ENCODE assay signal across 9 mouse cellular contexts in the genomic region with DNA sequence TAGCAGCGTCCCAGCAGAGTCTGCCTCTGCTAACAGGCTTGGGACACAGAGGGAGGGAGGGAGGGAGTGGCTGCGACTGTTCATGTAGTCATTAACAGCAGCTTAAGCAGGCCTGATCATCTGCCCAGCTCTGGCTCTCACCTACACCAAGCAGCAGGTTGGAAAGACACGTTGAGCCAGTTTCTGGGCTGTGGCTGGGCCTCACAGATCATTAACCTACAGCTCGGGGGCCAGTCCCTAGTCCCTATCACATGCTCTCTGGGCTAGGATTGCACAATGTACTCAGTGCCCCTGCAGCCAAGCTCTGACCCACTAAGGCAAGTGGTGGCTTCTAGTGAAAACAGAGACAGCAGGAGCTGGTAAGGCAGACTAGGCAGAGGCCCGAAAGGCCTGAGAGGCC. TPM values are rescaled to one million over a fixed set of nuclear protein-coding genes. Genes with fewer than 3 reads are reported as not detected.
DNase-seq lines count a peak whose midpoint lies in the region; ATAC-seq lines count a peak whose summit lies in the region.
"Had no signal": no experiment of that assay in that cellular context is flagged by ENCODE, and none has a peak within 500 bp of the region (broad histone marks: within the 10 kb centered on the region; RNA-seq: fewer than 3 reads in every experiment).

No protein-coding gene starts in this region.

- peak; percentile 72 for DNase-seq in gastrocnemius, adult 18-20 months (ENCODE audit: low spot score)
- DNase-seq in gastrocnemius, postnatal 10 days: no peak
- no peak for DNase-seq in frontal cortex, postnatal 25 days (ENCODE audit: low spot score in 2 of 2)
- no peak for DNase-seq in spleen, postnatal 36 days (ENCODE audit: low spot score in 2 of 2)
- DNase-seq: right cerebral cortex, postnatal 14 days had no signal

- H3K9me3 ChIP-seq in kidney, embryonic 15.5 days (replicated peaks): no peaks in the 10 kb centered on the region
- H3K9me3 ChIP-seq in lung, embryonic 15.5 days: no peaks in the 10 kb centered on the region
- H3K9me3 ChIP-seq in hindbrain, embryonic 16.5 days (ENCODE audit: control insufficient read depth, low read length): no peaks in the 10 kb centered on the region

- H3K36me3 ChIP-seq in kidney, embryonic 15.5 days: no peaks in the 10 kb centered on the region
- H3K36me3 ChIP-seq in lung, embryonic 15.5 days: no peaks in the 10 kb centered on the region
- no peaks in the 10 kb centered on the region for H3K36me3 ChIP-seq in hindbrain, embryonic 16.5 days (ENCODE audit: control insufficient read depth, insufficient read depth, low read length)

- no peak overlapping the region for H3K4me3 ChIP-seq in kidney, embryonic 15.5 days (replicated peaks)
- no peak overlapping the region for H3K4me3 ChIP-seq in lung, embryonic 15.5 days
- no peak overlapping the region for H3K4me3 ChIP-seq in hindbrain, embryonic 16.5 days (ENCODE audit: low read length)

- no peak overlapping the region for H3K4me2 ChIP-seq in kidney, embryonic 15.5 days
- no peak overlapping the region for H3K4me2 ChIP-seq in lung, embryonic 15.5 days
- H3K4me2 ChIP-seq in hindbrain, embryonic 16.5 days (ENCODE audit: low read length): no peak overlapping the region

- ATAC-seq in common myeloid progenitor, adult 5-6 weeks (replicated peaks; ENCODE audit: low read depth, poor library complexity, severe bottlenecking): peak; percentile 44; the same call in 1 of the 2 replicates
- peak; percentile 93 for ATAC-seq in kidney, embryonic 15.5 days (replicated peaks; ENCODE audit: low FRiP score)
- ATAC-seq in lung, embryonic 15.5 days (ENCODE audit: borderline replicate concordance, extremely low read depth, low FRiP score, low TSS enrichment): peak; percentile 60
- no peak for ATAC-seq in hindbrain, embryonic 16.5 days

- peaks cover 43% of the 10 kb centered on the region for H3K4me1 ChIP-seq in kidney, embryonic 15.5 days
- H3K4me1 ChIP-seq in lung, embryonic 15.5 days: peaks cover 12% of the 10 kb centered on the region; the same call in 1 of the 2 replicates
- H3K4me1 ChIP-seq in hindbrain, embryonic 16.5 days (ENCODE audit: control insufficient read depth, insufficient read depth, low read depth, low read length): no peaks in the 10 kb centered on the region

- peak overlapping the region; percentile 82 for H3K27ac ChIP-seq in kidney, embryonic 15.5 days
- 0 out of 2 replicates have a peak overlapping the region, but pooled peaks have one; percentile 37 for H3K27ac ChIP-seq in lung, embryonic 15.5 days
- no peak overlapping the region for H3K27ac ChIP-seq in hindbrain, embryonic 16.5 days (ENCODE audit: low read depth, low read length)

- 13% methylated on average over 5 of the region's 5 CpGs for WGBS in kidney, embryonic 15.5 days
- 42% methylated on average over 5 of the region's 5 CpGs for WGBS in lung, embryonic 15.5 days
- WGBS in hindbrain, embryonic 16.5 days: 64% methylated on average over 5 of the region's 5 CpGs

- no peaks in the 10 kb centered on the region for H3K27me3 ChIP-seq in kidney, embryonic 15.5 days
- no peaks in the 10 kb centered on the region for H3K27me3 ChIP-seq in lung, embryonic 15.5 days
- H3K27me3 ChIP-seq in hindbrain, embryonic 16.5 days (replicated peaks; ENCODE audit: control insufficient read depth, insufficient read depth, low read length): no peaks in the 10 kb centered on the region

- H3K9ac ChIP-seq in kidney, embryonic 15.5 days: 0 out of 2 replicates have a peak overlapping the region, but pooled peaks have one; percentile 3
- no peak overlapping the region for H3K9ac ChIP-seq in lung, embryonic 15.5 days
- no peak overlapping the region for H3K9ac ChIP-seq in hindbrain, embryonic 16.5 days (ENCODE audit: low read depth, low read length)

RNA-seq across cellular contexts. Expression of gene Dgat2, which starts 14.6 kb away (rescaled TPM):
- 10 to 100 TPM; 41.9 to 56.0 TPM for total RNA-seq in gastrocnemius, adult 18-20 months (2021)
- 10 to 100 TPM; 11.4 to 15.6 TPM for total RNA-seq in gastrocnemius, postnatal 10 days (2021)
- 0.46 and 0.97 TPM in 2 replicates for total RNA-seq in common myeloid progenitor, adult 5-6 weeks (2017)
- 29.0 and 31.2 TPM in 2 replicates for polyA plus RNA-seq in kidney, embryonic 15.5 days (2015; fragmentation: Nextera tagmentation; extraction: Ambion mirVana)
- polyA plus RNA-seq in lung, embryonic 15.5 days (2015; fragmentation: Nextera tagmentation; extraction: Ambion mirVana): 32.7 and 34.7 TPM in 2 replicates
- 23.7 and 24.9 TPM in 2 replicates for polyA plus RNA-seq in hindbrain, embryonic 16.5 days (2015; fragmentation: Nextera tagmentation; extraction: Ambion mirVana)

RNA-seq across cellular contexts. Expression of gene Uvrag, which starts 27.0 kb away (rescaled TPM):
- total RNA-seq in gastrocnemius, adult 18-20 months (2021): 1 to 10 TPM; 7.0 to 10.0 TPM
- 10 to 100 TPM; 18.4 to 25.0 TPM for total RNA-seq in gastrocnemius, postnatal 10 days (2021)
- 31.4 and 37.1 TPM in 2 replicates for total RNA-seq in common myeloid progenitor, adult 5-6 weeks (2017)
- 19.1 and 22.6 TPM in 2 replicates for polyA plus RNA-seq in kidney, embryonic 15.5 days (2015; fragmentation: Nextera tagmentation; extraction: Ambion mirVana)
- polyA plus RNA-seq in lung, embryonic 15.5 days (2015; fragmentation: Nextera tagmentation; extraction: Ambion mirVana): 21.8 and 23.7 TPM in 2 replicates
- polyA plus RNA-seq in hindbrain, embryonic 16.5 days (2015; fragmentation: Nextera tagmentation; extraction: Ambion mirVana): 14.4 and 15.3 TPM in 2 replicates
